Mouse (Mus musculus) lung, adult 2 months (tissue): ENCODE data around the gene Nlk.

Experiments
- CTCF ChIP-seq: fragments of 200-500 bp; IDR thresholded peaks from 2 replicates; pipeline ENCODE4 v1.5.1; 2011; ENCODE audit warnings: mild to moderate bottlenecking, low read length, control low read depth; ENCODE audit not compliant: insufficient read depth
- POLR2A ChIP-seq: fragments of 200-500 bp; IDR thresholded peaks from 2 replicates; pipeline ENCODE4 v1.6.1; 2011; ENCODE audit warnings: low read depth, mild to moderate bottlenecking, control low read depth, low read length, borderline replicate concordance; ENCODE audit errors: extremely low read depth

- no peak for TF ChIP-seq CTCF
- no peak for TF ChIP-seq POLR2A
These were observed 18.4 kb downstream of the Nlk start for GRCm38 (mm10) chr11:78678761-78679160.
